Mouse (Mus musculus): ENCODE measurements around the gene Hivep1. TPM values are rescaled to one million over a fixed set of nuclear protein-coding genes. Genes with fewer than 3 reads are reported as not detected.

Gene Hivep1
- polyA plus RNA-seq, 1 experiment, result 2.5 TPM

DNA sequence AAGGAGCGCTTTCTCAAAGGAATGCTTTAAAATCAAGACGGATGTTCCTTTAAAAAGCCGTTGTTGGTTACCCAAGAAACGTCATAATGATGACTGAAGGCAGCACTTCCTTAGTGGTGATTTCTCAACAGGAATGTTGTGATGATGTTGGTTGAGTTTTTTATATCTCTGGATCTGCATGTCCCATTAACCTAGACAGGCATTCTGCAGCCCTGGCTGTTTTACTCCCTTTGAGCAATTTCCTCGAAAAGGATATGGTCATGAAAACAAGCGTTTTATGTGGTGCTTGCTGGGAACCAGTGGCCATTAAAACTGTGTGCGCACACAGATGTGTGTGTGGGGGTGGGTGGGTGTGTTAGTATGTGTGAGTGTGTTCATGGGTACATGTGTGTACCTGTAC lies 170.6 kb downstream of the Hivep1 start:
- H3K4me3 ChIP-seq (replicated peaks), result no peak overlapping the region
- no peaks in the 10 kb centered on the region; the same call in 1 of the 2 replicates for H3K9me3 ChIP-seq (ENCODE audit: control insufficient read depth, low read length)
- H3K4me1 ChIP-seq (ENCODE audit: control insufficient read depth), result no peaks in the 10 kb centered on the region
- TF ChIP-seq GATA1 (IDR thresholded peaks at IDR 0.05; ENCODE audit: low read length), result no peak
- TF ChIP-seq TAL1 (IDR thresholded peaks at IDR 0.05; ENCODE audit: low read length), result no peak
- no peaks in the 10 kb centered on the region for H3K27me3 ChIP-seq (ENCODE audit: control insufficient read depth)
- H3K36me3 ChIP-seq (ENCODE audit: control insufficient read depth), result no peaks in the 10 kb centered on the region

DNA sequence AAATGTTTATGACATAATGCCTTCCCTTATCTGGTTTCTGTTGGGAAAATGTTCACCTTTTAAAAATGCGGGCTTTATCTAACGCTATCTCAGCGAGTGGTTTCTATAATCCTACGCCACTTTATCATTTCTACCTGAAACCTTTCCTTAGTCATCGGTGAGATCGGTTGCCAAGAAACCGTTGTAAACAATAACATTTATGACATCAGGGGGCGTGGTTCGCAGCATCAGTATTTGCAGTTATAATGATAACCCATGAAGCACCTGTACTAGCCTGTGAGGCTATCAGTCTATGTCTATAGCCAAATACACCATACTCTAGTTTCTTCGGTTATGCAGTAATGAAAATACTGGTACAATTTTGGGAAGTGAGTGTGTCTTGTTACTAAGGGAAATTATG lies 177.0 kb downstream of the Hivep1 start:
- no peaks in the 10 kb centered on the region for H3K4me1 ChIP-seq (ENCODE audit: control insufficient read depth)
- H3K9me3 ChIP-seq (ENCODE audit: control insufficient read depth, low read length), result no peaks in the 10 kb centered on the region
- no peak for TF ChIP-seq GATA1 (IDR thresholded peaks at IDR 0.05; ENCODE audit: low read length)
- TF ChIP-seq TAL1 (IDR thresholded peaks at IDR 0.05; ENCODE audit: low read length), result no peak

DNA sequence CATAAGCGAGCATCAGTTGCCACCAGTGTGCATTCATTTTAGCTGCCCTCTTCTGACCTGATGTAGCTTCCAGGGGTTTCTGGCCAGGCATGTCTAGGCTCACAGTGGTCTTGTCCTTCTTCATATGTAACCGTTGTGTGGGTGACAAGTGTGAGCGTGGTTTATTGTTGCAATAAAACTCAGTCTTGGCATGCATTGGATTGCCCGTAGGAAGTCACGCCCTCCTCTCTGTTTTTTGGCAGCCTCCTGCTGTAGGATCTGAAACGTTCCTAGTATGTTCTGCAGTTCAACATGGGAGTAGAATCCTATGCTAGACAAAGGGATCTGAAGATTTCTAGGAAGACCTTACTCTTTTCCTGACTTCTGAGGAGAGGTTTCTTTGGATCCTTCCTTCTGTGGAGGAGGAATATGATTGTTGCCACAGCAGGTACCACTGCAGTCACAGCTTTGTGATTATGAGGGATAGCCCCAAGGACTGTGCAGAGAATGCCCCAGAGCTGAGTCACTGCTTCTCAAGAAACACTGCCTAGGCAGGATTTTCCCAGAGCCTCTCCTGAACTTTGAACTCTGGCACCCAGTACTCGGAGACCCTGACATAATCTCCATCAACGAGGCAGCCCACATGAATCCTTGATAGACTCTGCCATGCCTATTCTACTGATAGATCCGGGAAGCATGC lies 182.1 kb downstream of the Hivep1 start:
- TF ChIP-seq TAL1 (IDR thresholded peaks at IDR 0.05; ENCODE audit: low read length) (no peak), GATA1 (IDR thresholded peaks at IDR 0.05; ENCODE audit: low read length) (no peak)
- no peaks in the 10 kb centered on the region for H3K36me3 ChIP-seq (ENCODE audit: control insufficient read depth)
- H3K4me1 ChIP-seq (ENCODE audit: control insufficient read depth), result no peaks in the 10 kb centered on the region
- no peaks in the 10 kb centered on the region for H3K27me3 ChIP-seq (ENCODE audit: control insufficient read depth)
- no peak overlapping the region for H3K4me3 ChIP-seq (replicated peaks)
- H3K9me3 ChIP-seq (ENCODE audit: control insufficient read depth, low read length), result no peaks in the 10 kb centered on the region

More for the DNA sequence above, 177.0 kb downstream of the Hivep1 start:
- no peaks in the 10 kb centered on the region for H3K36me3 ChIP-seq (ENCODE audit: control insufficient read depth)
- no peaks in the 10 kb centered on the region for H3K27me3 ChIP-seq (ENCODE audit: control insufficient read depth)
- no peak overlapping the region for H3K4me3 ChIP-seq (replicated peaks)

DNA sequence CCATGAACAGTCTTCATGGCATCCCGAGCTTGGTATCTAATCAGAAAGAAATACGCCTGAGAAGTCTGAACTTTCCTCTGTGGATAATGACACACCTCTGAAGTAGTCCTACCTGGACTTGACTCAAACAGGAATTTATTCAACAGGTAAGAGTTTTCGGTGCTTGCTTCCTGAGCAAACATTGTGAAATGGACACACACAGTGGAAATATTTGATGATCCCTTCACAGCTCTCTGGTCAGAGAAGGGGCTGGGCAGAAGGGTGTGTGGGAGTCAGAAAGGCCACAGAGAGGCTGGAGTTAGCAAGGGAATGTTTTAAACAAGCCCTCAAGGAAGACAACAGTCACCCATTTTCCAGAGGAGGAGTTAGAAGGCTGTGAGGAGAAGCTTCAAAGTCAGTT lies 186.7 kb downstream of the Hivep1 start:
- no peak overlapping the region for H3K4me3 ChIP-seq (replicated peaks)
- no peaks in the 10 kb centered on the region for H3K9me3 ChIP-seq (ENCODE audit: control insufficient read depth, low read length)
- no peaks in the 10 kb centered on the region for H3K36me3 ChIP-seq (ENCODE audit: control insufficient read depth)
- H3K4me1 ChIP-seq (ENCODE audit: control insufficient read depth), result no peaks in the 10 kb centered on the region
- H3K27me3 ChIP-seq (ENCODE audit: control insufficient read depth), result no peaks in the 10 kb centered on the region
- TF ChIP-seq GATA1 (IDR thresholded peaks at IDR 0.05; ENCODE audit: low read length) (no peak), TAL1 (IDR thresholded peaks at IDR 0.05; ENCODE audit: low read length) (no peak)

DNA sequence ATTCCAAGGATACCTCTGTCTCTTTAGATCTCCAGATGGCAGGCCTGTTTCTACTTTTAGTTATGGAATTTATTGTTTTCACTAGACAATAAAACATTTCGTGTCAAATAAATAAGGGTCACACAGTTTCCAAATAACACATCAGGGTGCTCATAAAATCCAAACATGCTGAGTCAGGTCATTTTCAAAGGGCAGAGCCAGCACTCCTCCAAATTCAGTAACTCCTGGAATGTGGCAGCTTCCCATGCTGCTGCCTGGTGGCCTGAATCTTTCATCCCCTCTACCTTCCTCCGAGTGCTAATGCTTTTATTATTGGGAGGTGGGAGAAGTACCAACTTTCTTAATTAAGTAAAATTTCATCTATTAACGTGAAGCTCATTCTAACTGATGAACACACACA lies 190.3 kb downstream of the Hivep1 start:
- H3K4me1 ChIP-seq (ENCODE audit: control insufficient read depth), result no peaks in the 10 kb centered on the region
- H3K9me3 ChIP-seq (ENCODE audit: control insufficient read depth, low read length), result no peaks in the 10 kb centered on the region
- no peak overlapping the region for H3K4me3 ChIP-seq (replicated peaks)
- H3K27me3 ChIP-seq (ENCODE audit: control insufficient read depth), result no peaks in the 10 kb centered on the region
- TF ChIP-seq TAL1 (IDR thresholded peaks at IDR 0.05; ENCODE audit: low read length) (no peak), GATA1 (IDR thresholded peaks at IDR 0.05; ENCODE audit: low read length) (no peak)
- H3K36me3 ChIP-seq (ENCODE audit: control insufficient read depth), result no peaks in the 10 kb centered on the region

Other genes with a start within 250 kb of the Hivep1 start
- not detected in 2 replicates for gene Adtrp, start 204.3 kb upstream of the Hivep1 start, polyA plus RNA-seq (2012)
- not detected in 2 replicates for gene Edn1, start 249.5 kb downstream of the Hivep1 start, polyA plus RNA-seq (2012)

Data from erythroblast, embryonic 14.5 days (primary cell).